Mouse (Mus musculus) cerebellum, adult 2 months (tissue): ENCODE measurements around the gene Fkbp6.

Source experiments
- CTCF ChIP-seq: fragments of 200-500 bp; IDR thresholded peaks from 2 replicates; pipeline ENCODE4 v1.5.1; 2011; ENCODE audit warnings: low read depth, mild to moderate bottlenecking, control low read depth, low read length, moderate library complexity, borderline replicate concordance; ENCODE audit not compliant: insufficient read depth
- POLR2A ChIP-seq: fragments of 200-500 bp; IDR thresholded peaks from 2 replicates; pipeline ENCODE4 v1.6.1; 2011; ENCODE audit warnings: low read length, control low read depth, borderline replicate concordance; ENCODE audit not compliant: insufficient read depth

- TF ChIP-seq CTCF (no peak), POLR2A (no peak)
These were observed 30.0 kb downstream of the Fkbp6 start for GRCm38 (mm10) chr5:135319856-135320255.
